Mouse (Mus musculus) cerebellum, adult 2 months (tissue): ENCODE data around the gene Fdps. TPM values are rescaled to one million over a fixed set of nuclear protein-coding genes. Genes with fewer than 3 reads are reported as not detected.

ENCODE experiments used
- DNase-seq, 2 experiments: peaks; one replicate each; pipeline ENCODE4 v3.0.0; 2021
- H3K27ac ChIP-seq: fragments of 200-500 bp; 2 replicates; pipeline ENCODE4 v1.5.1; 2012; ENCODE audit warnings: low read length, control low read depth, inconsistent platforms; ENCODE audit not compliant: insufficient read depth
- H3K27me3 ChIP-seq: fragments of 200-500 bp; 2 replicates; pipeline ENCODE4 v1.6.1; 2012; ENCODE audit warnings: inconsistent platforms, mild to moderate bottlenecking, low read length, moderate library complexity; ENCODE audit not compliant: control insufficient read depth, insufficient read depth
- H3K4me1 ChIP-seq: fragments of 200-500 bp; 2 replicates; pipeline ENCODE4 v1.6.1; 2011; ENCODE audit warnings: low read length; ENCODE audit not compliant: control insufficient read depth, insufficient read depth
- H3K4me3 ChIP-seq: fragments of 200-500 bp; replicated peaks from 2 replicates; pipeline ENCODE3; 2011; ENCODE audit warnings: mild to moderate bottlenecking, low read depth, low read length, control low read depth; ENCODE audit not compliant: insufficient read depth
- CTCF ChIP-seq: fragments of 200-500 bp; IDR thresholded peaks from 2 replicates; pipeline ENCODE4 v1.5.1; 2011; ENCODE audit warnings: low read depth, mild to moderate bottlenecking, control low read depth, low read length, moderate library complexity, borderline replicate concordance; ENCODE audit not compliant: insufficient read depth
- POLR2A ChIP-seq: fragments of 200-500 bp; IDR thresholded peaks from 2 replicates; pipeline ENCODE4 v1.6.1; 2011; ENCODE audit warnings: low read length, control low read depth, borderline replicate concordance; ENCODE audit not compliant: insufficient read depth
- WGBS: fragments of 180-500 bp; shearing (Covaris S2); methylation state at CpG from one replicate; pipeline ENCODE4 v1.1.7; 2018; 5-methylcytosine and 5-hydroxymethylcytosine counted together
- polyA plus RNA-seq: library from polyadenylated mRNA; depleted of rRNA; stranded (reverse); fragments of >200 nt; gene quantifications from 2 replicates; pipeline ENCODE4 v1.2.3, GENCODE M21; 2012

Fdps gene
- polyA plus RNA-seq, 1 experiment = 113 TPM

DNA sequence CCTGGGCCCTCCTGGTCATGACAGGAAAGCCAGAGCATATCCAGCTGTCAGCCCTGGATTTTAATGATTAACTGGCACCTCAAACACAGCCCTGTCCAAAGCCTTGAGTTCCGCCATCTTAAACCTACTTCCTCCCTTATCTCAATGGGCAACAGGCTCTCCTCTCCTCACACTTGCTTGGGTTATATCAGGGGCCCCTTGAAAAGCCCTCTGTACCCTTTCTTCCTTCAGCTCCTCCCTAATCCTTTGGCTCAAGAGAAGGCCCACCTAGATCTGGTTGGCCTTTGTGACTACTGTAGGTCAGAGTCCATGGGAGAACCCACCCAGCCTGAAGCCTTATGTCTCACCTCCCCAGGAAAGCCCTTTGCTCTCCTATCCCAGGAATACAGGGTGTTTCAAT is 32.0 kb upstream of the Fdps start:
- no peak overlapping the region for H3K27ac ChIP-seq
- peaks cover 3% of the 10 kb centered on the region for H3K4me1 ChIP-seq
- DNase-seq = no peak
- H3K27me3 ChIP-seq = no peaks in the 10 kb centered on the region
- 96% methylated on average over 1 of the region's 1 CpGs for WGBS
- TF ChIP-seq POLR2A (no peak), CTCF (no peak)
- no peak overlapping the region for H3K4me3 ChIP-seq

DNA sequence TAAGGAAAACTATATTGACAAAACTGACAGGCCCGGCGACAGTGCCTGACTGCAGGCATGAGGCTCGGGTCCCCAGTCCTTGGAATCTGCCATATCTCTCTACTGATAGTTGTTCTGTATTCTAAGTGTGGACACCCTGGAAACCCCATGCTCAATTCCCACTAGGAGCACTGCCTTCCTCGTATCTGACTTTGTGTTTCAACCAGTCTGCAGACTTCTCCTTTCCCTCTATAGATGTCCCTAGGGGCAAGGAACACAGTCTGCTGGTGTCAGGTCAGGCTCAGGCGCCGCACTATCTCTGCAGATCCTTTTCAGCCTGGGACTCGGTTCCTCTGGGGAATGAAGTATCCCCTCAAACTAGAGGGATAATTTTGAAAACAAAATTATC is 31.3 kb upstream of the Fdps start:
- TF ChIP-seq POLR2A = no peak
- TF ChIP-seq CTCF = no peak
- no peaks in the 10 kb centered on the region for H3K27me3 ChIP-seq

GRCm38 (mm10) chr3:89132285-89133062 is 30.7 kb upstream of the Fdps start:
- WGBS = 16% methylated on average over 30 of the region's 30 CpGs
- H3K27me3 ChIP-seq = no peaks in the 10 kb centered on the region
- no peak overlapping the region; the same call in 1 of the 2 replicates for H3K27ac ChIP-seq
- peak overlapping the region; percentile 63 for H3K4me3 ChIP-seq
- H3K4me1 ChIP-seq = peaks cover 3% of the 10 kb centered on the region
- DNase-seq = peak; percentile 58 to 66
- TF ChIP-seq POLR2A (no peak), CTCF (peak; percentile 52)

More for the DNA sequence above, 31.3 kb upstream of the Fdps start:
- no peak for DNase-seq
- no peak overlapping the region for H3K4me3 ChIP-seq
- 88% methylated on average over 7 of the region's 7 CpGs for WGBS
- no peak overlapping the region for H3K27ac ChIP-seq
- H3K4me1 ChIP-seq = peaks cover 3% of the 10 kb centered on the region

DNA sequence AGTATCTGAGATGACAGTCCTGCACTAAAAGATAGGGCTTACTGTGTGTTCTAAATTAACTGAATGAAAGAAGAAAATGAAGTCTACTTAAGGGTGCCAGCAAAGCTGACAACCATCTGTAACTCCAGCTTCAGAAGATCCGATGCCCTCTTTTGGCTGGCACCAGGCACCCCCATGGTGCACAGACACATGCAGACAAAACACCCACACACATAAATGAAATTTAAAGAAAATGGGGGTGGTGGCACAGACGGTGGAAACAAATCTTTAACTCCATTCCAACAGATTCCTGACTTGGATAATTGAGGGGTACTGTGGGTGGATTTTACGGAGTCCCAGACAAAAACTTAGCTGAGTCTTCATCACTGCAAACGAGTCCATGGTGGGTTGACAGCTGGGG is 30.1 kb upstream of the Fdps start:
- peaks cover 3% of the 10 kb centered on the region for H3K4me1 ChIP-seq
- no peak overlapping the region for H3K27ac ChIP-seq
- DNase-seq = no peak
- no peaks in the 10 kb centered on the region for H3K27me3 ChIP-seq
- no peak for TF ChIP-seq POLR2A
- TF ChIP-seq CTCF = no peak
- WGBS = 17% methylated on average over 4 of the region's 4 CpGs
- H3K4me3 ChIP-seq = peak overlapping the region; percentile 63

GRCm38 (mm10) chr3:89129908-89130307 is 28.1 kb upstream of the Fdps start:
- no peak for DNase-seq
- no peak for TF ChIP-seq POLR2A
- no peak for TF ChIP-seq CTCF
- WGBS = 86% methylated on average over 3 of the region's 3 CpGs
- Histone ChIP-seq H3K27me3 (no peaks in the 10 kb centered on the region), H3K4me3 (no peak overlapping the region), H3K4me1 (peaks cover 3% of the 10 kb centered on the region), H3K27ac (no peak overlapping the region)

GRCm38 (mm10) chr3:89125981-89126380 is 24.2 kb upstream of the Fdps start:
- no peak for TF ChIP-seq POLR2A
- no peak for TF ChIP-seq CTCF
- Histone ChIP-seq H3K27ac (no peak overlapping the region), H3K4me1 (no peaks in the 10 kb centered on the region), H3K4me3 (no peak overlapping the region), H3K27me3 (no peaks in the 10 kb centered on the region)
- no peak for DNase-seq
- 90% methylated on average over 3 of the region's 3 CpGs for WGBS

- H3K4me3 ChIP-seq = no peak overlapping the region
- 60% methylated on average over 3 of the region's 3 CpGs for WGBS
- no peaks in the 10 kb centered on the region for H3K4me1 ChIP-seq
- no peak overlapping the region for H3K27ac ChIP-seq
- TF ChIP-seq CTCF (no peak), POLR2A (no peak)
- H3K27me3 ChIP-seq = no peaks in the 10 kb centered on the region
- no peak for DNase-seq
Measured at GRCm38 (mm10) chr3:89124241-89124640, 22.5 kb upstream of the Fdps start.

DNA sequence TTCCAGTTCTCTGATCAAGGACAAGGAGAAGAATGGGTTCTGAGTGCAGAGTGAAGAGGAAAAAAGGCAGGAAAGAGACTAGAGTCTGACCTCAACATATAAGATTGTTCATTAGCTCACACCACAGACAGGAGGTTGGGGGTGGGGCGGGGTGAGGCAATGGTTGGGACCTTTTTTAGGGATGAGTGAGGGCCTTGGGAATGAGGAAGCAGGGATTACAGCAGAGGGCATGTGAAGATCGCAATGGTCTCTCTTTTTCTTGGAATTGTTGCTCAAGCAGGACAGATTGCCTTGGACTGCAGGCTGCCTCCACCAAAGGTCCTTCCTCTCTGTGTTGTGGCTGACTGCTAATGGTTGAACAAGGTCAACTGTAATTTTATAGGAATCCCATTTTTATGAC is 21.6 kb upstream of the Fdps start:
- no peaks in the 10 kb centered on the region for H3K27me3 ChIP-seq
- H3K27ac ChIP-seq = no peak overlapping the region
- H3K4me3 ChIP-seq = no peak overlapping the region
- no peak for DNase-seq
- no peak for TF ChIP-seq POLR2A
- no peak for TF ChIP-seq CTCF
- H3K4me1 ChIP-seq = no peaks in the 10 kb centered on the region
- 79% methylated on average over 2 of the region's 2 CpGs for WGBS
